Mouse (Mus musculus): ENCODE measurements around the gene Dnajb12.

Gene Dnajb12

DNA sequence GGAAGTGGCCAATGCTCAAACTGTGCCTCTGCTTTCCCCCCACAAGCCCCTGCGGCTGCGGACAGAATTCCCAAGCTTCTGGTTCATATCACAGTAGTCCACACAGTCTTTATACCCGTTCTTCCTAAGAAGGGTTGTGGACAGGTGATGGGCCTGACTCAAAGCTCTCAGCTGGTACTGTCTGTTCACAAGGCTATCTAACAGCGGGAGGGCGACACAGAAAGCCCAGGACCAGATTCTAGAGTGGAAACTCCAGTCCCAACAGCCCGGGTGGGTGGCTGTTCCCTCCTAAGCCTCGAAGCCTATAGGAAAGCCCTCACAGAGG lies 41.1 kb downstream of the Dnajb12 start:
- no peak for DNase-seq (ENCODE audit: low spot score)

DNA sequence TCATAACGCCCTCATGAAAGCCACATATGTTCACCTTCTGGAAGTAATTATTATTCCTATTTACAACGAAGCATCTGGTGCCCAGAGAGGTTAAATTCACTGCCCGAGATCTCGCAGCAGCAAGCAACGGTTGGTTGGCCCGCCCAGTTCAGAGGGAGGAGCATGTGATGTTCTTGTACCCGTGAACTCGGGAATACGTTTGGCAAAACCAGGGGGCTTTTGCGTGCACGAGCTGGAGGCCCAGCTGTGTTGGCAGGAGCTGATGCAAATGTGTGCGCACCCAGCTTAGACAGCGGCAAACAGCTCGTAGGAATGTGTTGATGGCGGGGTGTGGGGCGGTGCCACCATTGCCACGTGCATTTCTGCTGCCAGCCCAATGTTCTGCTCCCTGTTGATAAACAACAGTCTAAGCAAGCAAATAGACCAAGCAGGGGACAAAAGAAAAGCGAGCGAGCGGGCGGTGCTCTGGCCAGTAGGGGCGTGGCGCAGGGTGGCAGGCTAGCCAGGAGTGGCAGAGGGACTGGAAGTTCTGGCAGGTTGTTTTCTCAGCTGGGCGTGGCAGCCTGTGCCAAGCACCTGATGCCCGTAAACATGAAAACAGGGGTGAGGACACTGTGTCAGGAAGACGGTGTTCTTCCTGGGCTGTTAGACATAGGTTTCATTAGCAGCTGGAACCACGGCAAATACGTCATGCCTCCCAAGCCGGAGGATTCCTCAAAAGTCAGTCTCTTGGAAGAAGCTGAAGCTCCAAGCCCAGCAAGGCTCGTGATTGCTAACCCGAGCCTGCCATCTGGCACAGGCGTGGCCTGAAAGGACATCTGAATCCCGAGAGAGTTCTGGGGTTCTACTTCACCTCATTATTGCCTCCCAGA lies 41.7 kb downstream of the Dnajb12 start:
- peak; percentile 66 for DNase-seq (ENCODE audit: low spot score)

- no peak for DNase-seq (ENCODE audit: low spot score)
Measured at GRCm38 (mm10) chr10:59923493-59923892, 44.1 kb downstream of the Dnajb12 start.

- DNase-seq (ENCODE audit: low spot score), result no peak
Measured at GRCm38 (mm10) chr10:59924305-59924704, 44.9 kb downstream of the Dnajb12 start.

DNA sequence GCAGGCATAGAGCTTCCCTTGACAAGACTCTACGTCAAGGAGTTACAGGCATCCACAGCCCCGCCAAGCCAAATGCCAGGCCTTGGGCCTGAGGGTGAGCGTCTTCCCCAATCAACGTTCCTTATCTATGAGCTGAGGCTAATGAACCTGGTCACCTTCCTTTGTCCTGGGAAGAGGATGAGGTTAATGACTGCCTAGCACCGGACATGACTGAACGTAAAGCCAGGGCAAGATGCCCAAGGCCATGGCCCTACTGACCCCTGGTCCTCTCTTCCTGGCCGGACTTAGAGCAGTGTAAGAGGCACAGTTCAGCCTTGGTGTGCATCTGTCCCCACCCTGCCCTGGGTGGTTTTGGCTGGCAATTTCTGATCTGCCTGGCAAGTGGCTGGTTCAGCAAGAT lies 49.8 kb downstream of the Dnajb12 start:
- no peak for DNase-seq (ENCODE audit: low spot score)

DNA sequence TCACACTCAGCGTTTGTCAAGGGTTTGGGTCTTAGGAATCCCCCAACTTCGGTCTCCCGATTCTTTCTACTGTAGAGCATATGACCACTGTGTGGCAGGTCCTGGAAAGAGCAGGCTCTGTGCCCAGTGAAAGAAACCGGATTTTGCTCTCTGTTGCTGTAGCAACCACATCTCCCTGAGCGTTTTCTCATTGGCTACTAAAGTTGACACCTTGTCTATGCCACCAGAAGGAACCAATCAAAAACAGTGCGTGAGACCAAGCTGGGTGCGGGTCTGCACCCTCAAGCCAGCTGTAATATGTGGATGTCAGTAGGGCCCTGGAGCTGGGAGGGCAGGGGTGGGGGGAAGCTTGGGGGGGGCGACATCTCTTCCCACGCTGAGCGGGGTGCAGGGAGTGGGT lies 51.6 kb downstream of the Dnajb12 start:
- no peak for DNase-seq (ENCODE audit: low spot score)

DNA sequence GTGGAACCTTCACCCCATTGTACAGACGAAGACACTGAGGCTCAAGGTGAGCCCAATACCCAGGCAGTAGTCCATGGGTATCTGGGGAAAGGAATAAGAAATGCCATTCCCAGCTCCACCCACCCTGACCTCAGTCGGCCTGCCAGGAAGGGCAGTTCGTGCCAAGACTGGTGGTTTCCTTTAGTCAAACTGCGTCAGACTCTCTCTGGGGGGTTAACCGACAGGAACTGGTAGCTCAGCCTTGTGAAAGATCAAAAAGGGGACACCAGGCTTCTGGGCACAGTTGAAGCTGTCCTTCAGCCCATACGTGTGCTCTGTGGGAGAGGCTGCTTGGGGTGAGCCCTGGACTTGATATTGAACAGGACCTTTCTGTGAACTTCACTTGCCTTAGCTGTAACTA lies 53.2 kb downstream of the Dnajb12 start:
- no peak for DNase-seq (ENCODE audit: low spot score)

- DNase-seq (ENCODE audit: low spot score), result no peak
Measured at GRCm38 (mm10) chr10:59934039-59934438, 54.7 kb downstream of the Dnajb12 start.

- no peak for DNase-seq (ENCODE audit: low spot score)
Measured at GRCm38 (mm10) chr10:59936058-59936856, 56.9 kb downstream of the Dnajb12 start.

GRCm38 (mm10) chr10:59938662-59939061 lies 59.3 kb downstream of the Dnajb12 start:
- no peak for DNase-seq (ENCODE audit: low spot score)

DNA sequence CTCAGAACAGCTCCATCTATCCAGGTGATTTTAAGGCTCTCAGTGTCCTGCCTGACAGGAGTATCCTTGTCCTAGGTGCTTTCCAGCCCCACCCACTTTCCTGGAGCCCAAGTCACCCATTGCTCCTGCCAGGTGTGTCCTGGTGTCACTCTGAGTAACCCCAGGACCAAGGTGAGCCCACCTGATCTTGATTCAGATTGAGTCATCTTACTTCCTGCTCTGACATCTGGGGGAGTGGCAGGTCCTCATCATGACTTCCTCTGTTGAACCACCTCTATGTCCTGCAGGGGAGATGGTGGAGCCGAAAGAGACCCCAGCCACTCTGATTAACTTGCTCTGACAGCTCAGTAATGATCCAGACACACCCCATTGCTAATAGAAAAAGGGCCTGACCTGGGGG lies 59.7 kb downstream of the Dnajb12 start:
- no peak for DNase-seq (ENCODE audit: low spot score)

GRCm38 (mm10) chr10:59942281-59942846 lies 63.0 kb downstream of the Dnajb12 start:
- no peak for DNase-seq (ENCODE audit: low spot score)

GRCm38 (mm10) chr10:59942847-59943420 lies 63.6 kb downstream of the Dnajb12 start:
- no peak for DNase-seq (ENCODE audit: low spot score)

- DNase-seq (ENCODE audit: low spot score), result peak; percentile 65
Measured at GRCm38 (mm10) chr10:59943421-59943989, 64.1 kb downstream of the Dnajb12 start.

DNA sequence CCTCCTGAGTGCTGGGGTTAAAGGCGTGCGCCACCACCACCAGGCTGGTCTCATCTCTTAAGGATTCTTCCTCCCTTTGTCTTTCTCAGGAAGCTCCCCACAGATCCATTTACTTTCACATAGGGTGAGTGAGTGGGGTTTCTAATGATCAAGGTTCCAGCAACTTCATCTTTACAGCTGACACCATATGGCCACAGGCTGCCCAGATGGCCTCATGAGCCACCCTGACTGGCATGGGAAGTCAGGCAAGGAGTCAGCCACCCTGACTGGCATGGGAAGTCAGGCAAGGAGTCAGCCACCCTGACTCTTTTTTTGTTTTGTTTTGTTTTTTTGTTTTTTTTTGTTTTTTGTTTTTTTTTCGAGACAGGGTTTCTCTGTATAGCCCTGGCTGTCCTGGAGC lies 66.1 kb downstream of the Dnajb12 start:
- DNase-seq (ENCODE audit: low spot score), result no peak

DNA sequence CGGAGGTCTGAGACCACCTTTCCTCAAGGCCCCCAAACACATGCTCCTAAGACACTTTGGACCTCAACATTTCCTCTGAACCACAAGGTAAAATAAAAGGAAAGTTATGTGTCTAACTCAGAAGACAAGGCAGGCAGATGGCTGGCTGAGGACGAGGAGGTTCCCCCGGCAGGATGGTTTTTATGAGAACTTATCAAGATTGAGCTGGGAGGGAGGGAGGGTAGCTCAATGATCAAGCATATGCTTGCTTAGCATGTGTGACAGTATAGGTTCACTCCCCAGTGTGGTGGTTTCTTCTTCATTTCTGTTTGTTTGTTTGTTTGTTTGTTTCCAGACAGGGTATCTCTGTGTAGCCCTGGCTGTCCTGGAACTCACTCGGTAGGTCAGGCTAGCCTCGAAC lies 67.0 kb downstream of the Dnajb12 start:
- DNase-seq (ENCODE audit: low spot score), result no peak

DNA sequence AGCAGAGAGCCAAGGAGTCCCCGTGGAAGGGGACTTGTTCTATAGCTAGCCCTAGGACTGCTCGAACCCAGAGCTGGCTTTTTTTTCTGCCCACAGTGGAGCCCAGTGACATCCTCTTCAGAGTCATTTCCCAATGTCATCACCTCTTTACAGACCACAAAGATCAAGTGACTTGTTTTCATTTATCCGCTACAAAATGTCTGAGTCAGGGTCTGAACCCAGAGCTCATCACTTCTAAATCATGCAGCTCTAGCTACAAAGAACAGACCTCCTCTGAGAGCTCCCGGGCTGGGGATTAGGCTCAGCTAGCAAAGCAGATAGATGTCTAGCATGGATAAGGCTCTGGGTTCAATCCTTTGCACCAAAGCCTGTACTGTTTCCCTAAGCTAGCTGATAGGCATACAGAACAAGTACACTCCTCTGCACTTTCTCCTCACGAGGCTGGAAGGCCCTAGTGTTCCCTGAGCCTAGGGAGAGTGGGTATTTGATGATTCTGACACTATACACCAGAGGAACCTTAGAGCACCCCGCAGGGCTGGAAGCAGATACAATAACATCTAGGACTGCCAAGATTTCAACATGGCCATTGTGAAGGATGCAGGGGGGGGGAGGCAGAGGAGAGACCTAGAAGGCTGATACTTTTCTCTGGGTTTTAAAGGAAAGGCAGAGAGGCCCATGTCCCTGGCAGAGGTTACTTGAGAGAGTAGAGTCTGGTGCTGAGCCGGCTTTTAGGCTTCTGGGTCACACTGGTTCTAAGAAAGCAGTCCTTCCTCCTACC lies 68.1 kb downstream of the Dnajb12 start:
- no peak for DNase-seq (ENCODE audit: low spot score)

DNA sequence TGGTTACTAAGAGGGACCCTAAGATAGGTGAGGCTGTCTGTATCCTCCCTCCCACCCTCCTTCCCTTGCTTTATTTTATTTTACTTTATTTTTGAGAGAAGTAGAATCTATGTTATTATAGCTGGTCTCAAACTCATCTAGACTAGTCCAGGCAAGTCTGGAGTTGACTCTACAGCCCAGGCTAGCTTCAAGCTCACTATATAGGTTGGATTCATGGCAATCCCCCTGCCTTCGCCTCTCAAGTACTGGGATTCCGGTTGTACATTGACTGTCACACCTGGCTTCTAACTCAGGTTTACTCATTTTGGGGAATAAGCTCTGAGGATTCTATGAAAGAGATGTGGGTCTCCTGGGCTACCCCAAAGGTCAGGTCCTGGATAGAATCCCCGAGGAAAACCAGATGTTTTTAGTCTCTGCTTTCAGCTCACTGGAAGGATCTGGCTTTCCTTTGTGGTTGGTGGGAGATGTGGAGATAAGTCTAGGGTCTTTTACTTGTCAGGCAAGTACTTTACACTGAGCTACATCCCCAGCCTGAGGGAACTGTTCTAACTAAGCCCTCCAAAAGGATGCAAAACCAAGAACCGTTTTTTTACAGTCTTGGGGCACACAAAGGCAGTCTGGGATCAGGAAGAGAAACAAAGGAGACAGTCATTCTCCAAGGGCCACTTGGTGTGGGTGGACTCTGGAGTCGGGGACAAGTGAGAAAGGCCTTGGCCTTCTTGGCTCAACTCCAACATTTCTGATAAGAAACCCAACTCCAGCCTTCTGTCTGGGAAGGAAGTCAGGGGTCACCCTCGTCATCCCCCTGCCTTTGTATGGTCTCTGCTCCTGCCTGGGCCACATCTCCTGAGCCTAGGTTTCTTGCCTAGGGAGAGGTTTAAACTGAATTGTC lies 69.3 kb downstream of the Dnajb12 start:
- DNase-seq (ENCODE audit: low spot score), result no peak
